Mouse (Mus musculus): ENCODE results near the gene Trp53tg5. TPM values are rescaled to one million over a fixed set of nuclear protein-coding genes. Genes with fewer than 3 reads are reported as not detected.
A peak's percentile ranks its signal among the peaks of the same experiment; 100 is the strongest.

Trp53tg5 gene
- not detected in 2 replicates for polyA plus RNA-seq (2014; fragmentation: Nextera tagmentation; extraction: Ambion mirVana)

- H3K9ac ChIP-seq (ENCODE audit: low read length): no peak within 1 kb of the TSS; the same call in 1 of the 2 replicates
- no peaks in the 10 kb centered on the region for H3K36me3 ChIP-seq (ENCODE audit: control insufficient read depth, insufficient read depth, low read length)
- no peak within 1 kb of the TSS for H3K4me2 ChIP-seq (ENCODE audit: low read depth, low read length, severe bottlenecking)
- no peak within 1 kb of the TSS for H3K27ac ChIP-seq (ENCODE audit: low read depth, low read length)
- DNase-seq (ENCODE audit: low spot score) (no peak), ATAC-seq (replicated peaks; ENCODE audit: low FRiP score) (no peak)
- no peaks in the 10 kb centered on the region for H3K9me3 ChIP-seq (ENCODE audit: control insufficient read depth, low read length)
- H3K4me3 ChIP-seq (ENCODE audit: low read depth, low read length): no peak within 1 kb of the TSS
- WGBS: 86% methylated on average over 6 of the region's 6 CpGs
- no peaks in the 10 kb centered on the region for H3K27me3 ChIP-seq (ENCODE audit: control insufficient read depth, insufficient read depth, low read length)
- no peaks in the 10 kb centered on the region for H3K4me1 ChIP-seq (replicated peaks; ENCODE audit: control insufficient read depth, insufficient read depth, low read length)
Measured at GRCm38 (mm10) chr2:164473624-164474023, at the start of gene Trp53tg5. Gene Trp53tg5 (minus strand): TSS chr2:164473724.

DNA sequence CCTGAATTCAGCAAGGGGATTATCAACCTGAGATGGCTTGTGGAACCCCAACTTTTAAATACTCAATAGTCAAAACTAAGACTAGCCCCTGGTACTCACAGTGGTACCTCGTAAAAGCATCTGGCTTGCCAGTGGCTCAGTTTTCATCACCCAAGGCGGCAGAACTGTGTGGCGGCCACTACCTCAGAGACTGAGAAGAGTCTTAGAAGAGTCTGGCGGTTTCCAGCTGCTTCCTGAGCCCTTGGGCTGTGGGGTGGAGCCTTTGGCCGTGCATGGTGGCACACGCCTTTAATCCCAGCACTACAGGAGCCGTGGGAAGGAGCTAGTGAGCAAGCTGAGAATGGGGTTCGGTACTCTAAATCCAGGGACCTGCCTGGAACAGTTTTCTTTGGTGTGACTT lies 48.8 kb upstream of the Trp53tg5 start:
- Histone ChIP-seq H3K27ac (ENCODE audit: low read depth, low read length) (no peak overlapping the region), H3K4me2 (ENCODE audit: low read depth, low read length, severe bottlenecking) (no peak overlapping the region), H3K9me3 (ENCODE audit: control insufficient read depth, low read length) (no peaks in the 10 kb centered on the region), H3K9ac (ENCODE audit: low read length) (no peak overlapping the region), H3K36me3 (ENCODE audit: control insufficient read depth, insufficient read depth, low read length) (no peaks in the 10 kb centered on the region), H3K4me3 (ENCODE audit: low read depth, low read length) (no peak overlapping the region), H3K4me1 (replicated peaks; ENCODE audit: control insufficient read depth, insufficient read depth, low read length) (no peaks in the 10 kb centered on the region), H3K27me3 (ENCODE audit: control insufficient read depth, insufficient read depth, low read length) (no peaks in the 10 kb centered on the region)
- DNase-seq (ENCODE audit: low spot score): no peak
- ATAC-seq (replicated peaks; ENCODE audit: low FRiP score): no peak
- 28% methylated on average over 8 of the region's 8 CpGs for WGBS

DNA sequence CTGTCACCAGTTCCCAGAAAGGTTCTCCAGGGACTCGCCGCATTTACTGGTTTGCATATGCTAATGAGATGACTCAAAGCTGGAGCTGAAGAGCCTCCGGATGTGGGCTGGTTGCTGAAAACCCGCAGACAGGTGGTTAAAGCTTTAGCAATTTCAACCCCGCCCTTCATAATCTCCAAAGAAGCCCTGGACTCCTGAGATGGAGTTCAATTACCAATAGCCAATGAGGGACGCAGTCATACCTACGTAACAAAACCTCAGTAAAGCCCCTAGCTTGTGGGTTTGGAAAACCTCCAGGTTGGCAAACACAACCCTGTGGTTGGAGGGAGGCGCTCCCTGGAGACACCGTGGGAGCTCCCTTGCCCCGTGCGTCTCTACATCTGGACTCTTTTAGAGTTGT lies 48.3 kb upstream of the Trp53tg5 start:
- 23% methylated on average over 11 of the region's 11 CpGs for WGBS
- Histone ChIP-seq H3K9me3 (ENCODE audit: control insufficient read depth, low read length) (no peaks in the 10 kb centered on the region), H3K9ac (ENCODE audit: low read length) (no peak overlapping the region), H3K4me2 (ENCODE audit: low read depth, low read length, severe bottlenecking) (no peak overlapping the region), H3K36me3 (ENCODE audit: control insufficient read depth, insufficient read depth, low read length) (no peaks in the 10 kb centered on the region), H3K27ac (ENCODE audit: low read depth, low read length) (no peak overlapping the region), H3K27me3 (ENCODE audit: control insufficient read depth, insufficient read depth, low read length) (no peaks in the 10 kb centered on the region), H3K4me3 (ENCODE audit: low read depth, low read length) (no peak overlapping the region), H3K4me1 (replicated peaks; ENCODE audit: control insufficient read depth, insufficient read depth, low read length) (no peaks in the 10 kb centered on the region)
- DNase-seq (ENCODE audit: low spot score) (no peak), ATAC-seq (replicated peaks; ENCODE audit: low FRiP score) (no peak)

DNA sequence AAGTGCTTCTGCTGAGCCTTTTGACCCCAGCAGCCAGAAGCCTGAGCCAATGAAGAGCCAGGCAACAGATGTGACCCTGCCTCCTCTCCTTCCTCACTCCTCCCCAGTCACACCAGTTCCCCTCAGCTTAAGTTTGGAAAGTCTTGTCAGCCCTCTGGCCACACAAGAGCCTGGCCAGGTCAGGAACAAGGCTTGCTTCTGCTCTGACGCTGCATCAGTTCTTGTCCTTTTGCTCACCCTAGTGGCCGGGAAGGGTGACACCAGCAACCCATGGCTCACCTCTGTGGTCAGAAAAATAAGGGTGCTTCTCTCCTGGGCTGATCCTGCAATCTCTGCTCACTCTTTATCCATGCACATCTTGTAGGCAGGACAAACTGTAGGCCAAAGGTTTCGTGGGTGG lies 47.3 kb upstream of the Trp53tg5 start:
- no peaks in the 10 kb centered on the region for H3K36me3 ChIP-seq (ENCODE audit: control insufficient read depth, insufficient read depth, low read length)
- H3K27me3 ChIP-seq (ENCODE audit: control insufficient read depth, insufficient read depth, low read length): no peaks in the 10 kb centered on the region
- ATAC-seq (replicated peaks; ENCODE audit: low FRiP score): no peak
- no peak overlapping the region for H3K27ac ChIP-seq (ENCODE audit: low read depth, low read length)
- no peak overlapping the region; the same call in 1 of the 2 replicates for H3K9ac ChIP-seq (ENCODE audit: low read length)
- no peak overlapping the region for H3K4me3 ChIP-seq (ENCODE audit: low read depth, low read length)
- H3K4me2 ChIP-seq (ENCODE audit: low read depth, low read length, severe bottlenecking): no peak overlapping the region
- 12% methylated on average over 3 of the region's 3 CpGs for WGBS
- no peaks in the 10 kb centered on the region for H3K4me1 ChIP-seq (replicated peaks; ENCODE audit: control insufficient read depth, insufficient read depth, low read length)
- H3K9me3 ChIP-seq (ENCODE audit: control insufficient read depth, low read length): no peaks in the 10 kb centered on the region
- DNase-seq (ENCODE audit: low spot score): peak; percentile 59

DNA sequence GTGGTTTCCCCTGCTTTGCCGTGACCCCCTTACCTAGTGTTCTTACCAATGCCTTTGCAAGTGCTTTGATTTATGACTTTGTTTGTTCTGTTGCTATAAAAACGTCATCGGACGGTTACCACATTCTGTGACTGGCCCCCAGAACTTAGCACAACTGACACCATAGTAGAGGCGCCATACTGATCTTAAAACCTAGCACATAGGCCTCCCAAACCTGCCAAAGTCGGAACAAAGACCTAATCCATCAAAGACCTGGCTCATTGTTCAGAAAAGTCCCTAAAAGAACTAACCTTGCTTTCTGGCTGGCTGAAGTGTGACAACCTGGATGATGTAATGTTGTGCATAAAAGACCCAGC lies 45.6 kb upstream of the Trp53tg5 start:
- WGBS: 76% methylated on average over 6 of the region's 6 CpGs

DNA sequence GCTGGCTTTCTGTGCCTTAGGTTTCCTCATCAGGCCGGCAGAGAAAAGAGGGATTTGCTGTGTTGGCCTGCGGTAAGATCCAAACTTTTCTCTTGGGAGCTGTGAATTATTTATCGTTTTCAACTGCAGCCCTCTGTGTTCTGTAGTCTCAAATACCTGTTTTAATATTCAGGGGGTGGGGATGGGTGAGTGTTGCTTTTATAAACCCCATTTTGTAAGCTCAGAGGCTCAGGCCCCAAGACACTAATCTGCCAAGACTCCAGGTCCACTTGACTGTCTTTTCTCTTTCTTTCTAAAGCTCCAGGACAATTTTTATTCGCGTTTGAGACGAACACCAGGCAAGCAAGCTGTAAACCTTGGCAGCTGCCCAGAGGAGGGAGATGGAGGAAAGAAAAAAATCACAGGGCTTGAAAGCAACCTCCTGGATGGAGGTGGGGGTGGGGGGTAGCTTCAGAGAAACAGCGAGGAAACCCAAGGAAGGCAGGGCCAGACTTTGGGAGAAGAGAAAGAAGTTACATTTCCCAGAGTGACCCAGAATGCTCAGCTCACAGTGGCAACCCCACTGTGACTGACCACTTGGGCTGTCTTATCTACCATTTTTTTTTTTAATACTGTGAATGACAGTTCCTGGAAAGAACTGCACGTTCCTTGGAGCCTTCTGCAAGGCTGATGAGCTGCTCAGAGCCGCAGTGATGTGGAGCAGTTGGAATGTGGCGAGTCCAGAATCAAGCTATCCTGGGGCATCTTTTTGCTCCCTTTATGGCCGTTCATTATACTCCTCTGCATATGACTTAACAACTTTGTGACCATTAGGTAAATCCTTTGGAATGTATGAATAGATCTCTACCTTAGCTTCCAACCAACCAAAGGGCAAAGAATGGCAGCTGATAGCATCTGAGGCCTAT lies 45.0 kb upstream of the Trp53tg5 start:
- H3K4me1 ChIP-seq (replicated peaks; ENCODE audit: control insufficient read depth, insufficient read depth, low read length): no peaks in the 10 kb centered on the region
- no peak overlapping the region for H3K9ac ChIP-seq (ENCODE audit: low read length)
- H3K9me3 ChIP-seq (ENCODE audit: control insufficient read depth, low read length): no peaks in the 10 kb centered on the region
- H3K27ac ChIP-seq (ENCODE audit: low read depth, low read length): no peak overlapping the region
- no peaks in the 10 kb centered on the region for H3K36me3 ChIP-seq (ENCODE audit: control insufficient read depth, insufficient read depth, low read length)
- H3K4me3 ChIP-seq (ENCODE audit: low read depth, low read length): no peak overlapping the region
- WGBS: 74% methylated on average over 11 of the region's 11 CpGs
- ATAC-seq (replicated peaks; ENCODE audit: low FRiP score) (no peak), DNase-seq (ENCODE audit: low spot score) (no peak)
- H3K4me2 ChIP-seq (ENCODE audit: low read depth, low read length, severe bottlenecking): no peak overlapping the region
- no peaks in the 10 kb centered on the region for H3K27me3 ChIP-seq (ENCODE audit: control insufficient read depth, insufficient read depth, low read length)

More for the DNA sequence above, 45.6 kb upstream of the Trp53tg5 start:
- no peak for DNase-seq (ENCODE audit: low spot score)
- no peak for ATAC-seq (replicated peaks; ENCODE audit: low FRiP score)
- Histone ChIP-seq H3K4me2 (ENCODE audit: low read depth, low read length, severe bottlenecking) (no peak overlapping the region), H3K4me3 (ENCODE audit: low read depth, low read length) (no peak overlapping the region), H3K36me3 (ENCODE audit: control insufficient read depth, insufficient read depth, low read length) (no peaks in the 10 kb centered on the region), H3K27me3 (ENCODE audit: control insufficient read depth, insufficient read depth, low read length) (no peaks in the 10 kb centered on the region), H3K9me3 (ENCODE audit: control insufficient read depth, low read length) (no peaks in the 10 kb centered on the region), H3K9ac (ENCODE audit: low read length) (no peak overlapping the region), H3K27ac (ENCODE audit: low read depth, low read length) (no peak overlapping the region), H3K4me1 (replicated peaks; ENCODE audit: control insufficient read depth, insufficient read depth, low read length) (no peaks in the 10 kb centered on the region)

DNA sequence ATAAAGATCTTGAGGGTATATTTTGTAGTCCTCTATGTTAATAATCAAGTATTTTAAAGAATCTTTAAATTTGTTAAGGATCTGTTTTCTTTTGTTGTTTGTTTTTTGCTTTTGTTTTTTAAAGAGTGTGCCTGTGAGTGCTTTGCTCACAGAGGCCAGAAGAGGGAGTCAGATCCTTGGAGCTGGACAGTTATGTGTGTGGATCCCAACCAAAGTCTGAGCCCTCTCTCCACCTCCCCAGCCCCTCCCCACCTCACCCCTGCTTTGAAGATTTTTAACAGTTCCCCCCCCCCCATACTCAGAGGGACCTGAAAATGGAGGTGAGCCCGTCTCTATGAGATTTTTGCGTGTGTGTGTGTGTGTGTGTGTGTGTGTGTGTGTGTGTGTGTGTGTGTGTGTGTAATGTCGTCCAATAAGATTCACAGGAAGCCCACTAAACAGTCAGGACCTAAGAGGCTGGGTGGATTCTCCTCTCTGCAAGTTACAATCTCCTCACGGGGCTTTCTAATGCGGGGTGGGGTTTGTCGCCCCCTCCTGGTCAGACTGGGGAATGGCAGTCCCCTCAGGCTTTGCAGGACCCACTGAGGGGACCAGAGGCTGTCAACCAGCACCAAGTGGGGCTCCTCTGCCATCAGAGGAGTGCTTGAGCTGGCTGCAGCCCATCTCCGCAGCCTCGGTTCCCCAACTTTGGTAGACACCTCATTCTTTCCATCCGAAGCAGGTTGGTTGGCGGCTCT lies 44.1 kb upstream of the Trp53tg5 start:
- H3K27me3 ChIP-seq (ENCODE audit: control insufficient read depth, insufficient read depth, low read length): no peaks in the 10 kb centered on the region
- no peak overlapping the region for H3K4me3 ChIP-seq (ENCODE audit: low read depth, low read length)
- no peaks in the 10 kb centered on the region for H3K9me3 ChIP-seq (ENCODE audit: control insufficient read depth, low read length)
- H3K4me1 ChIP-seq (replicated peaks; ENCODE audit: control insufficient read depth, insufficient read depth, low read length): no peaks in the 10 kb centered on the region
- H3K9ac ChIP-seq (ENCODE audit: low read length): no peak overlapping the region
- ATAC-seq (replicated peaks; ENCODE audit: low FRiP score) (no peak), DNase-seq (ENCODE audit: low spot score) (peak; percentile 82)
- H3K4me2 ChIP-seq (ENCODE audit: low read depth, low read length, severe bottlenecking): no peak overlapping the region
- 37% methylated on average over 10 of the region's 10 CpGs for WGBS
- H3K27ac ChIP-seq (ENCODE audit: low read depth, low read length): no peak overlapping the region
- H3K36me3 ChIP-seq (ENCODE audit: control insufficient read depth, insufficient read depth, low read length): no peaks in the 10 kb centered on the region

- ATAC-seq (replicated peaks; ENCODE audit: low FRiP score) (no peak), DNase-seq (ENCODE audit: low spot score) (no peak)
- Histone ChIP-seq H3K4me1 (replicated peaks; ENCODE audit: control insufficient read depth, insufficient read depth, low read length) (no peaks in the 10 kb centered on the region), H3K36me3 (ENCODE audit: control insufficient read depth, insufficient read depth, low read length) (no peaks in the 10 kb centered on the region), H3K4me2 (ENCODE audit: low read depth, low read length, severe bottlenecking) (no peak overlapping the region), H3K27me3 (ENCODE audit: control insufficient read depth, insufficient read depth, low read length) (no peaks in the 10 kb centered on the region), H3K4me3 (ENCODE audit: low read depth, low read length) (no peak overlapping the region), H3K27ac (ENCODE audit: low read depth, low read length) (no peak overlapping the region), H3K9me3 (ENCODE audit: control insufficient read depth, low read length) (no peaks in the 10 kb centered on the region), H3K9ac (ENCODE audit: low read length) (no peak overlapping the region)
- WGBS: 92% methylated on average over 11 of the region's 11 CpGs
Measured at GRCm38 (mm10) chr2:164516592-164516991, 43.1 kb upstream of the Trp53tg5 start.

Measured in forebrain, embryonic 11.5 days (tissue).